Mouse (Mus musculus) testis, adult 2 months (tissue): ENCODE data around the gene Kcnb1. TPM values are rescaled to one million over a fixed set of nuclear protein-coding genes. Genes with fewer than 3 reads are reported as not detected.
A peak's percentile ranks its signal among the peaks of the same experiment; 100 is the strongest.

Experiments
- H3K27ac ChIP-seq: fragments of 200-500 bp; 2 replicates; pipeline ENCODE4 v1.5.1; 2012; ENCODE audit warnings: low read depth, low read length; ENCODE audit not compliant: control insufficient read depth, insufficient read depth
- H3K27me3 ChIP-seq: fragments of 200-500 bp; 2 replicates; pipeline ENCODE4 v1.6.1; 2012; ENCODE audit warnings: mild to moderate bottlenecking, low read length, moderate library complexity; ENCODE audit not compliant: control insufficient read depth, insufficient read depth
- H3K36me3 ChIP-seq: fragments of 200-500 bp; 2 replicates; pipeline ENCODE4 v1.6.1; 2012; ENCODE audit warnings: mild to moderate bottlenecking, low read length; ENCODE audit not compliant: control insufficient read depth, insufficient read depth
- H3K4me1 ChIP-seq: fragments of 200-500 bp; 2 replicates; pipeline ENCODE4 v1.6.1; 2012; ENCODE audit warnings: low read length; ENCODE audit not compliant: control insufficient read depth, insufficient read depth
- H3K4me3 ChIP-seq: fragments of 200-500 bp; 2 replicates; pipeline ENCODE4 v1.5.1; 2012; ENCODE audit warnings: low read depth, mild to moderate bottlenecking, low read length, moderate library complexity, mixed read lengths; ENCODE audit not compliant: control insufficient read depth
- CTCF ChIP-seq: fragments of 200-500 bp; IDR thresholded peaks from 2 replicates; pipeline ENCODE4 v1.5.1; 2012; ENCODE audit warnings: low read depth, mild to moderate bottlenecking, inconsistent platforms, low read length, moderate library complexity; ENCODE audit not compliant: control insufficient read depth, insufficient read depth, insufficient replicate concordance
- POLR2A ChIP-seq: fragments of 200-500 bp; IDR thresholded peaks from 2 replicates; pipeline ENCODE4 v1.6.1; 2012; ENCODE audit warnings: low read depth, mild to moderate bottlenecking, inconsistent platforms, low read length, moderate library complexity; ENCODE audit not compliant: control insufficient read depth
- polyA plus RNA-seq: library from polyadenylated mRNA; depleted of rRNA; stranded (reverse); fragments of >200 nt; gene quantifications from 2 replicates; pipeline ENCODE4 v1.2.3, GENCODE M21; 2012

Kcnb1 gene
- polyA plus RNA-seq, 1 experiment: 2.8 TPM

- H3K27ac ChIP-seq: peak overlapping the region; percentile 56
Measured at GRCm38 (mm10) chr2:167094688-167095087, 95.3 kb downstream of the Kcnb1 start.

GRCm38 (mm10) chr2:167093171-167093900 lies 96.6 kb downstream of the Kcnb1 start:
- TF ChIP-seq CTCF (no peak), POLR2A (no peak)
- H3K36me3 ChIP-seq: no peaks in the 10 kb centered on the region
- no peaks in the 10 kb centered on the region for H3K27me3 ChIP-seq
- H3K4me1 ChIP-seq: peaks cover 7% of the 10 kb centered on the region
- no peak overlapping the region for H3K27ac ChIP-seq
- peak overlapping the region; percentile 69 for H3K4me3 ChIP-seq

More at GRCm38 (mm10) chr2:167094688-167095087, 95.3 kb downstream of the Kcnb1 start:
- no peak for TF ChIP-seq POLR2A
- TF ChIP-seq CTCF: no peak
- Histone ChIP-seq H3K4me1 (peaks cover 7% of the 10 kb centered on the region), H3K4me3 (peak overlapping the region; percentile 82), H3K36me3 (no peaks in the 10 kb centered on the region), H3K27me3 (no peaks in the 10 kb centered on the region)

GRCm38 (mm10) chr2:167090271-167090670 lies 99.7 kb downstream of the Kcnb1 start:
- TF ChIP-seq CTCF: no peak
- no peak for TF ChIP-seq POLR2A
- H3K27ac ChIP-seq: no peak overlapping the region
- no peaks in the 10 kb centered on the region for H3K36me3 ChIP-seq
- H3K27me3 ChIP-seq: no peaks in the 10 kb centered on the region
- peaks cover 3% of the 10 kb centered on the region for H3K4me1 ChIP-seq
- no peak overlapping the region for H3K4me3 ChIP-seq

GRCm38 (mm10) chr2:167086836-167087235 lies 103.1 kb downstream of the Kcnb1 start:
- no peak overlapping the region for H3K4me3 ChIP-seq
- TF ChIP-seq POLR2A: no peak
- TF ChIP-seq CTCF: no peak
- no peaks in the 10 kb centered on the region for H3K36me3 ChIP-seq
- no peaks in the 10 kb centered on the region for H3K27me3 ChIP-seq
- H3K4me1 ChIP-seq: no peaks in the 10 kb centered on the region
- no peak overlapping the region for H3K27ac ChIP-seq

GRCm38 (mm10) chr2:167086092-167086491 lies 103.9 kb downstream of the Kcnb1 start:
- no peak overlapping the region for H3K27ac ChIP-seq
- TF ChIP-seq POLR2A (no peak), CTCF (no peak)
- peaks cover 1% of the 10 kb centered on the region; the same call in 1 of the 2 replicates for H3K4me1 ChIP-seq
- no peaks in the 10 kb centered on the region for H3K27me3 ChIP-seq
- H3K4me3 ChIP-seq: no peak overlapping the region
- H3K36me3 ChIP-seq: no peaks in the 10 kb centered on the region

GRCm38 (mm10) chr2:167081639-167082038 lies 108.3 kb downstream of the Kcnb1 start:
- no peak for TF ChIP-seq CTCF
- no peak for TF ChIP-seq POLR2A
- Histone ChIP-seq H3K36me3 (no peaks in the 10 kb centered on the region; the same call in 1 of the 2 replicates), H3K4me1 (peaks cover 27% of the 10 kb centered on the region), H3K27me3 (no peaks in the 10 kb centered on the region), H3K27ac (no peak overlapping the region; the same call in 1 of the 2 replicates), H3K4me3 (no peak overlapping the region)

- H3K27me3 ChIP-seq: no peaks in the 10 kb centered on the region
- TF ChIP-seq POLR2A (no peak), CTCF (no peak)
- H3K4me3 ChIP-seq: no peak overlapping the region
- H3K36me3 ChIP-seq: no peaks in the 10 kb centered on the region; the same call in 1 of the 2 replicates
- no peak overlapping the region for H3K27ac ChIP-seq
- H3K4me1 ChIP-seq: peaks cover 27% of the 10 kb centered on the region
Measured at GRCm38 (mm10) chr2:167081135-167081534, 108.8 kb downstream of the Kcnb1 start.
